Mouse (Mus musculus): Measurements from ENCODE around the gene Mta1.

Mta1 gene

GRCm38 (mm10) chr12:113176960-113177725 lies 79.1 kb downstream of the Mta1 start:
- no peak for DNase-seq (ENCODE audit: low read depth in 2 of 2, low spot score in 2 of 2)

GRCm38 (mm10) chr12:113181020-113181419 lies 82.9 kb downstream of the Mta1 start:
- no peak for DNase-seq (ENCODE audit: low read depth in 2 of 2, low spot score in 2 of 2)

DNA sequence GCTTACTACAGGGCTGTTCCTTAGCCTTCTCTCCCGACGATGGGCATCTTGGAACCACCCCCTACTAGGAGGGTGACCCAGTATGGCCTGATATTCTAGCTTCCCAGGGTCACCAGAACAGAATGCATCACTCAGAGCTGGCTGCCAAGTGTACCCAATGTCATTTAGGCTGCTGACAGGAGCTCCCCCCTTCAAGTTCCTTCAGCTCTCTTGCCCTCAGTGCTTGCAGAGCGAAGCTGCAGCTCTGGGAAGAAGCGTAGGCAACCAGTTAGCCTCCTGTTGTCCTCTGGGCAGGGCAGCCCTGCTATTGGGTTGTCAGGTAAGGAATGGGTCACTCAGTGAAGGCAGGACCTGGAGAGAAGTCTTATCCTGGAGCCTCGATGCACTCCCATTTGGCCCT lies 86.9 kb downstream of the Mta1 start:
- no peak for DNase-seq (ENCODE audit: low read depth in 2 of 2, low spot score in 2 of 2)

- DNase-seq (ENCODE audit: low read depth in 2 of 2, low spot score in 2 of 2) = no peak
Observed at GRCm38 (mm10) chr12:113185442-113186291, 87.6 kb downstream of the Mta1 start, which contains the start of gene Tmem121. TSS of gene Tmem121 (plus strand) at chr12:113185930.

DNA sequence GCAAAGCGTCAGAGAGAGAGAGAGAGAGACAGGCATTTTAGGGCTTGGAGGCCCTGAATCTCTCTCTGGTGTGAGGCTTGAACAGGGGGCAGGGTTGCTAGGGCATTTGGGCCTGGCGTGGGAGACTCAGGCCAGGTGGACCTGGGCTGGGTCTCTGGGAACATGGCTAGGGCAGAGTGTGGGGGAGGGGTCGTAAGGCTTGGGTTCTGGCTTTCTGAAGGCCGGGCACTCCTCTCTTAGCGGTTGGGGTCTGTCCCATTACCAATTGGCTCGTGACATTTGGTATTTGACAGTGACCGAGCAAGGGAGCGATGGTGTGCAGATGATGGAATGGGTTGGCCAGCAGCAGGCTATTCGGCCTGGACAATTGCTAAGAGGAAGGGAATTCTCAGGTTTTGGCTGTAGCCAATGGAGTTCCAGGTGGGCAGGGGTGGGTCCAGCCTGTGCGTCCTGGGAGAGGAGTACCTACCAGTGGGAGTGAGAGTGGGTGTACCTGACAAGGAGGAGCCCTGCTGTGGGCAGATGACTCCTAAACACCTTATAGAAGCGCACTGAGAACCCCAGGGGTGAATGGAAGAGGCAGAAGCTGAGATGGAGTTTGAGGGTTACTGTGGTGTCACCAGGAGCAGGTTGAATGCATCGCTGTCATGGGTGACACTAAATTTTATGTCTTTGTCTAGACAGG lies 88.4 kb downstream of the Mta1 start:
- DNase-seq (ENCODE audit: low read depth in 2 of 2, low spot score in 2 of 2) = no peak
